Mouse (Mus musculus) limb, embryonic 11.5 days (tissue): ENCODE measurements around the gene Ndufa4l2. TPM values are rescaled to one million over a fixed set of nuclear protein-coding genes. Genes with fewer than 3 reads are reported as not detected.

Experiments used
- ATAC-seq: fragments of 200-750 bp; cut with Nextera tagmentation; 2 replicates; pipeline ENCODE4 v1.8.0; 2017; ENCODE audit warnings: low read depth; ENCODE audit not compliant: insufficient number of reproducible peaks, low FRiP score, low TSS enrichment
- DNase-seq: peaks from one replicate; pipeline ENCODE4 v3.0.0-alpha.2; 2015; ENCODE audit warnings: low spot score
- H3K27ac ChIP-seq: fragments of 300-500 bp; sonication (generic); replicated peaks from 2 replicates; pipeline ENCODE4 v1.5.1; 2014; ENCODE audit warnings: low read depth, mild to moderate bottlenecking, low read length
- H3K27me3 ChIP-seq: fragments of 300-500 bp; sonication (generic); 2 replicates; pipeline ENCODE4 v1.6.1; 2014; ENCODE audit warnings: mild to moderate bottlenecking, low read length, mixed read lengths; ENCODE audit not compliant: control insufficient read depth, insufficient read depth
- H3K36me3 ChIP-seq: fragments of 300-500 bp; sonication (generic); 2 replicates; pipeline ENCODE4 v1.6.1; 2014; ENCODE audit warnings: mild to moderate bottlenecking, low read length, moderate library complexity, mixed read lengths; ENCODE audit not compliant: control insufficient read depth, insufficient read depth
- H3K4me1 ChIP-seq: fragments of 300-500 bp; sonication (generic); 2 replicates; pipeline ENCODE4 v1.6.1; 2014; ENCODE audit warnings: low read length, mixed read lengths; ENCODE audit not compliant: control insufficient read depth, insufficient read depth
- H3K4me2 ChIP-seq: fragments of 300-500 bp; sonication (generic); 2 replicates; pipeline ENCODE4 v1.6.1; 2014; ENCODE audit warnings: low read depth, mild to moderate bottlenecking, moderate library complexity; ENCODE audit not compliant: severe bottlenecking
- H3K4me3 ChIP-seq: fragments of 300-500 bp; sonication (generic); 2 replicates; pipeline ENCODE4 v1.5.1; 2014; ENCODE audit warnings: low read depth, low read length
- H3K9ac ChIP-seq: fragments of 300-500 bp; sonication (generic); 2 replicates; pipeline ENCODE4 v1.6.1; 2014; ENCODE audit warnings: mild to moderate bottlenecking, low read length
- H3K9me3 ChIP-seq: fragments of 300-500 bp; sonication (generic); 2 replicates; pipeline ENCODE4 v1.6.1; 2016; ENCODE audit warnings: low read length; ENCODE audit not compliant: control insufficient read depth
- WGBS: fragments of 180-500 bp; shearing (Covaris S2); extraction: QIAGEN DNeasy Blood & Tissue Kit; methylation state at CpG from one replicate; pipeline ENCODE4 v1.1.7; 2014; 5-methylcytosine and 5-hydroxymethylcytosine counted together
- polyA plus RNA-seq: library from polyadenylated mRNA; unstranded; fragments of >200 nt; fragmentation: Nextera tagmentation; extraction: Ambion mirVana; gene quantifications from 2 replicates; pipeline ENCODE4 v1.2.1, GENCODE M21; 2014

The Ndufa4l2 gene
- polyA plus RNA-seq, 1 experiment from 2014 or later, result 0.96 TPM

DNA sequence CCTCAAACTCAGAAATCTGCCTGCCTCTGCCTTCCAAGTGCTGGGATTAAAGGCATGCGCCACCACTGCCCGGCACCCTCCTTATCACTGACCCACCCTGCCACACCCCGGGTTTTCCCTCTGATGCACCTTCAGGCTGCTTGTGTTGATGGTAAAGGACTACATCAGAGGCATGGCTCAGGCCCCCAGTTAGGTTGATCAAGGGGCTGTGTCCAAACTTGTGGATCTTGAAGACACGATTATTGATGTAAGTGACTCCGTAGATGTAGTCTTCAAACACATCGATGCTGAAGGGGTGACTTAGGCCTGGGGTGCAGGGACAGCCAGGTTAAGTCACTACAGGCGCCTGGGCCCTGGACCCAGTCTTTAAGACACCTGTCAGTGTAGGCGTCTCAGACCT is 26.7 kb downstream of the Ndufa4l2 start:
- H3K4me1 ChIP-seq, result no peaks in the 10 kb centered on the region
- H3K27ac ChIP-seq, result no peak overlapping the region
- DNase-seq (no peak), ATAC-seq (no peak)
- no peak overlapping the region for H3K9ac ChIP-seq
- no peak overlapping the region for H3K4me3 ChIP-seq
- peaks cover under 1% of the 10 kb centered on the region for H3K27me3 ChIP-seq
- H3K36me3 ChIP-seq, result peaks cover 31% of the 10 kb centered on the region
- no peaks in the 10 kb centered on the region for H3K9me3 ChIP-seq
- 94% methylated on average over 8 of the region's 8 CpGs for WGBS
- H3K4me2 ChIP-seq, result no peak overlapping the region

GRCm38 (mm10) chr10:127542084-127542483 is 27.3 kb downstream of the Ndufa4l2 start:
- 92% methylated on average over 13 of the region's 13 CpGs for WGBS
- Histone ChIP-seq H3K9ac (no peak overlapping the region), H3K27me3 (no peaks in the 10 kb centered on the region), H3K9me3 (no peaks in the 10 kb centered on the region), H3K36me3 (peaks cover 36% of the 10 kb centered on the region), H3K4me1 (no peaks in the 10 kb centered on the region), H3K27ac (no peak overlapping the region), H3K4me3 (no peak overlapping the region), H3K4me2 (no peak overlapping the region)
- ATAC-seq (no peak), DNase-seq (no peak)

DNA sequence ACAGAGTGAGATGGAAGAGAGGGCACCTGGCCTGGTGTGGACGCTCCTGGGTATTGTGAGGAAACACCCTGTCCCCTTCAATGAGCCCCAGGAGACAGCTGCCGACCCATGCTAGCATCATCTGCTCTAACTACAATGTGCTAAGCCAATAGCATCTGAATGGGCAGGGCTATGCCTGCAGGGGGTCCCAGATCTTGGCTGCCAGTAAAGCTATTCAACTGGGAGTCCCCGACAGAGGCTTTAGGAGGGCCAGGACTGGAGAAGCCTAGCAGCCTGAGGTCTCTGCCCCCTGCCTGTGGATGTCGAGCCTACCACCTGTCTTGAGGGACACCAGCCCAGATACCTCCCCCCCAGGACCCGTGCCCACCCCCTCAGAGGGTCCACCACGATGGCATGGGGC is 28.0 kb downstream of the Ndufa4l2 start:
- no peak for ATAC-seq
- Histone ChIP-seq H3K9me3 (no peaks in the 10 kb centered on the region), H3K27me3 (no peaks in the 10 kb centered on the region), H3K36me3 (peaks cover 41% of the 10 kb centered on the region), H3K27ac (no peak overlapping the region), H3K9ac (no peak overlapping the region), H3K4me2 (no peak overlapping the region), H3K4me1 (no peaks in the 10 kb centered on the region), H3K4me3 (no peak overlapping the region)
- DNase-seq, result no peak
- 52% methylated on average over 6 of the region's 6 CpGs for WGBS

- no peak overlapping the region for H3K4me2 ChIP-seq
- H3K4me1 ChIP-seq, result no peaks in the 10 kb centered on the region
- no peaks in the 10 kb centered on the region for H3K9me3 ChIP-seq
- WGBS, result 82% methylated on average over 3 of the region's 3 CpGs
- H3K36me3 ChIP-seq, result peaks cover 48% of the 10 kb centered on the region
- no peak overlapping the region for H3K27ac ChIP-seq
- no peak overlapping the region for H3K9ac ChIP-seq
- no peaks in the 10 kb centered on the region for H3K27me3 ChIP-seq
- no peak overlapping the region for H3K4me3 ChIP-seq
- ATAC-seq, result no peak
- no peak for DNase-seq
Measured at GRCm38 (mm10) chr10:127543916-127544315, 29.1 kb downstream of the Ndufa4l2 start.

- WGBS, result 96% methylated on average over 20 of the region's 20 CpGs
- no peak for DNase-seq
- H3K4me1 ChIP-seq, result no peaks in the 10 kb centered on the region
- peaks cover 50% of the 10 kb centered on the region for H3K36me3 ChIP-seq
- no peaks in the 10 kb centered on the region for H3K27me3 ChIP-seq
- no peak for ATAC-seq
- H3K9me3 ChIP-seq, result no peaks in the 10 kb centered on the region
- H3K9ac ChIP-seq, result no peak overlapping the region
- H3K4me2 ChIP-seq, result no peak overlapping the region
- H3K4me3 ChIP-seq, result no peak overlapping the region
- H3K27ac ChIP-seq, result no peak overlapping the region
Measured at GRCm38 (mm10) chr10:127544375-127544774, 29.6 kb downstream of the Ndufa4l2 start.

- Histone ChIP-seq H3K4me3 (no peak overlapping the region), H3K27me3 (no peaks in the 10 kb centered on the region), H3K36me3 (peaks cover 58% of the 10 kb centered on the region), H3K9me3 (no peaks in the 10 kb centered on the region), H3K4me1 (no peaks in the 10 kb centered on the region), H3K27ac (no peak overlapping the region), H3K9ac (no peak overlapping the region), H3K4me2 (no peak overlapping the region)
- WGBS, result 94% methylated on average over 7 of the region's 7 CpGs
- ATAC-seq, result no peak
- no peak for DNase-seq
Measured at GRCm38 (mm10) chr10:127546505-127546904, 31.7 kb downstream of the Ndufa4l2 start.

DNA sequence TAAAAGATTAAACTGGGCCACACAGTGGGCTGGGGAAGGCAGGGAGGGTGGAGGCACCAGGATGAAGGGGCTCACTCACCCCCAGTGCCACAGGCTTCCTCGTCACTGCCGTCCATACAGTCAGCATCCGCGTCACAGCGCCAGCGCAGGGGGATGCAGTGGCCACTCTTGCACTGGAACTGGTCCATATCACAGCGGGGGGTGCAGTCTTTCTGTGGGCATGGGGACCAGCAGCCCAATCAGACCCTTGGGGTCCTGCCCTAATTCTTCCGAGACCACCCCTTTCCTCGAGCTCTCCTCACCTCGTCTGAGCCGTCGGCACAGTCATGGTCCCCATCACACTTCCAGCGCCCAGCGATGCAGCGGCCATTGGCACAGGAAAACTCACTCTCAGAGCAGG is 33.5 kb downstream of the Ndufa4l2 start:
- Histone ChIP-seq H3K27me3 (no peaks in the 10 kb centered on the region), H3K4me3 (no peak overlapping the region), H3K4me1 (no peaks in the 10 kb centered on the region), H3K27ac (no peak overlapping the region), H3K9me3 (no peaks in the 10 kb centered on the region), H3K4me2 (no peak overlapping the region), H3K36me3 (peaks cover 59% of the 10 kb centered on the region), H3K9ac (no peak overlapping the region)
- 92% methylated on average over 15 of the region's 15 CpGs for WGBS
- ATAC-seq (no peak), DNase-seq (no peak)

DNA sequence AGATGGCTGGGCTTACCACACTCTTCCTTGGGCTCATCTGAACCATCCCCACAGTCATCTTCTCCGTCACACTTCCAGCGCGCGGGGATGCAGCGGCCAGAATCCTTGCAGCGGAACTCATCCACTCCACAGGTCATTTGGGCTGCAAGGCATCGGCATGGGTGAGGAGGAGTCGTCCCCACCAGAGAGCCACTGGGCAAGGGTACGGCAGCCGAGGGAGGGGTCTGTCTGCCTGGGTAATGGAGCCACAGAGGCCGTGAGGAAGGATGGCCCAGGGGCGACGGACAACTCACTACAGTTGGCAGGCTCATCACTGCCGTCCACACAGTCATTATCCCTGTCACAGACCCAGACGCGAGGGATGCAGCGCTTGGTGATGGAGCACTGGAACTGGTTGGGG is 35.1 kb downstream of the Ndufa4l2 start:
- H3K36me3 ChIP-seq, result peaks cover 61% of the 10 kb centered on the region
- H3K4me1 ChIP-seq, result no peaks in the 10 kb centered on the region
- 91% methylated on average over 17 of the region's 17 CpGs for WGBS
- no peak overlapping the region for H3K9ac ChIP-seq
- H3K4me2 ChIP-seq, result no peak overlapping the region
- H3K27ac ChIP-seq, result no peak overlapping the region
- H3K27me3 ChIP-seq, result no peaks in the 10 kb centered on the region
- ATAC-seq (no peak), DNase-seq (no peak)
- no peak overlapping the region for H3K4me3 ChIP-seq
- H3K9me3 ChIP-seq, result no peaks in the 10 kb centered on the region

GRCm38 (mm10) chr10:127555703-127556102 is 40.9 kb downstream of the Ndufa4l2 start:
- no peak overlapping the region for H3K4me3 ChIP-seq
- H3K4me2 ChIP-seq, result no peak overlapping the region
- peaks cover 2% of the 10 kb centered on the region; the same call in 1 of the 2 replicates for H3K9me3 ChIP-seq
- H3K9ac ChIP-seq, result no peak overlapping the region
- no peaks in the 10 kb centered on the region for H3K4me1 ChIP-seq
- ATAC-seq (no peak), DNase-seq (peak; percentile 49)
- peaks cover 54% of the 10 kb centered on the region for H3K36me3 ChIP-seq
- WGBS, result 74% methylated on average over 18 of the region's 18 CpGs
- no peak overlapping the region for H3K27ac ChIP-seq
- H3K27me3 ChIP-seq, result no peaks in the 10 kb centered on the region
